Mouse (Mus musculus): ENCODE measurements around the gene Ano4. TPM values are rescaled to one million over a fixed set of nuclear protein-coding genes. Genes with fewer than 3 reads are reported as not detected.

The Ano4 gene
- polyA plus RNA-seq, 1 experiment from 2014 or later: 1.5 TPM

GRCm38 (mm10) chr10:89154797-89155465 is 189.6 kb downstream of the Ano4 start:
- no peak for DNase-seq (ENCODE audit: low spot score)
- Histone ChIP-seq H3K36me3 (ENCODE audit: control insufficient read depth, insufficient read depth, low read length) (no peaks in the 10 kb centered on the region), H3K9ac (ENCODE audit: low read depth, low read length) (no peak overlapping the region), H3K27ac (ENCODE audit: low read depth, low read length) (no peak overlapping the region), H3K4me3 (ENCODE audit: low read depth, low read length) (no peak overlapping the region), H3K9me3 (ENCODE audit: control insufficient read depth, low read length) (no peaks in the 10 kb centered on the region), H3K4me1 (replicated peaks; ENCODE audit: control insufficient read depth, insufficient read depth, low read length) (no peaks in the 10 kb centered on the region), H3K27me3 (replicated peaks; ENCODE audit: control insufficient read depth, insufficient read depth, low read length) (no peaks in the 10 kb centered on the region), H3K4me2 (no peak overlapping the region)
- ATAC-seq (replicated peaks; ENCODE audit: low FRiP score): no peak
- WGBS: 66% methylated on average over 2 of the region's 2 CpGs

GRCm38 (mm10) chr10:89149166-89149565 is 195.4 kb downstream of the Ano4 start:
- Histone ChIP-seq H3K27me3 (replicated peaks; ENCODE audit: control insufficient read depth, insufficient read depth, low read length) (no peaks in the 10 kb centered on the region), H3K4me3 (ENCODE audit: low read depth, low read length) (no peak overlapping the region), H3K4me1 (replicated peaks; ENCODE audit: control insufficient read depth, insufficient read depth, low read length) (no peaks in the 10 kb centered on the region), H3K4me2 (no peak overlapping the region), H3K9me3 (ENCODE audit: control insufficient read depth, low read length) (no peaks in the 10 kb centered on the region), H3K9ac (ENCODE audit: low read depth, low read length) (no peak overlapping the region), H3K36me3 (ENCODE audit: control insufficient read depth, insufficient read depth, low read length) (no peaks in the 10 kb centered on the region), H3K27ac (ENCODE audit: low read depth, low read length) (no peak overlapping the region)
- no peak for ATAC-seq (replicated peaks; ENCODE audit: low FRiP score)
- 72% methylated on average over 11 of the region's 11 CpGs for WGBS
- DNase-seq (ENCODE audit: low spot score): no peak

GRCm38 (mm10) chr10:89121391-89121790 is 223.2 kb downstream of the Ano4 start:
- Histone ChIP-seq H3K27ac (ENCODE audit: low read depth, low read length) (no peak overlapping the region), H3K9me3 (ENCODE audit: control insufficient read depth, low read length) (no peaks in the 10 kb centered on the region), H3K4me3 (ENCODE audit: low read depth, low read length) (no peak overlapping the region), H3K36me3 (ENCODE audit: control insufficient read depth, insufficient read depth, low read length) (no peaks in the 10 kb centered on the region), H3K27me3 (replicated peaks; ENCODE audit: control insufficient read depth, insufficient read depth, low read length) (no peaks in the 10 kb centered on the region), H3K4me1 (replicated peaks; ENCODE audit: control insufficient read depth, insufficient read depth, low read length) (no peaks in the 10 kb centered on the region), H3K9ac (ENCODE audit: low read depth, low read length) (no peak overlapping the region), H3K4me2 (no peak overlapping the region)
- WGBS: 53% methylated on average over 6 of the region's 6 CpGs
- DNase-seq (ENCODE audit: low spot score) (no peak), ATAC-seq (replicated peaks; ENCODE audit: low FRiP score) (no peak)

- no peak overlapping the region for H3K27ac ChIP-seq (ENCODE audit: low read depth, low read length)
- H3K4me1 ChIP-seq (replicated peaks; ENCODE audit: control insufficient read depth, insufficient read depth, low read length): no peaks in the 10 kb centered on the region
- H3K4me3 ChIP-seq (ENCODE audit: low read depth, low read length): no peak overlapping the region
- WGBS: 80% methylated on average over 6 of the region's 6 CpGs
- H3K9ac ChIP-seq (ENCODE audit: low read depth, low read length): no peak overlapping the region
- no peaks in the 10 kb centered on the region for H3K27me3 ChIP-seq (replicated peaks; ENCODE audit: control insufficient read depth, insufficient read depth, low read length)
- no peak for DNase-seq (ENCODE audit: low spot score)
- ATAC-seq (replicated peaks; ENCODE audit: low FRiP score): no peak
- H3K4me2 ChIP-seq: no peak overlapping the region
- no peaks in the 10 kb centered on the region for H3K36me3 ChIP-seq (ENCODE audit: control insufficient read depth, insufficient read depth, low read length)
- H3K9me3 ChIP-seq (ENCODE audit: control insufficient read depth, low read length): no peaks in the 10 kb centered on the region
Measured at GRCm38 (mm10) chr10:89114381-89114780, 230.2 kb downstream of the Ano4 start.

- Histone ChIP-seq H3K27me3 (replicated peaks; ENCODE audit: control insufficient read depth, insufficient read depth, low read length) (no peaks in the 10 kb centered on the region), H3K9ac (ENCODE audit: low read depth, low read length) (no peak overlapping the region), H3K4me2 (no peak overlapping the region), H3K36me3 (ENCODE audit: control insufficient read depth, insufficient read depth, low read length) (no peaks in the 10 kb centered on the region), H3K4me1 (replicated peaks; ENCODE audit: control insufficient read depth, insufficient read depth, low read length) (no peaks in the 10 kb centered on the region), H3K4me3 (ENCODE audit: low read depth, low read length) (no peak overlapping the region), H3K9me3 (ENCODE audit: control insufficient read depth, low read length) (no peaks in the 10 kb centered on the region), H3K27ac (ENCODE audit: low read depth, low read length) (no peak overlapping the region)
- 78% methylated on average over 2 of the region's 2 CpGs for WGBS
- no peak for ATAC-seq (replicated peaks; ENCODE audit: low FRiP score)
- DNase-seq (ENCODE audit: low spot score): no peak
Measured at GRCm38 (mm10) chr10:89111466-89111865, 233.1 kb downstream of the Ano4 start.

GRCm38 (mm10) chr10:89110917-89111316 is 233.6 kb downstream of the Ano4 start:
- H3K27me3 ChIP-seq (replicated peaks; ENCODE audit: control insufficient read depth, insufficient read depth, low read length): no peaks in the 10 kb centered on the region
- no peak for DNase-seq (ENCODE audit: low spot score)
- no peak overlapping the region for H3K4me2 ChIP-seq
- no peak for ATAC-seq (replicated peaks; ENCODE audit: low FRiP score)
- H3K9ac ChIP-seq (ENCODE audit: low read depth, low read length): no peak overlapping the region
- no peak overlapping the region for H3K27ac ChIP-seq (ENCODE audit: low read depth, low read length)
- no peaks in the 10 kb centered on the region for H3K36me3 ChIP-seq (ENCODE audit: control insufficient read depth, insufficient read depth, low read length)
- H3K9me3 ChIP-seq (ENCODE audit: control insufficient read depth, low read length): no peaks in the 10 kb centered on the region
- H3K4me3 ChIP-seq (ENCODE audit: low read depth, low read length): no peak overlapping the region
- WGBS: 80% methylated on average over 1 of the region's 1 CpGs
- no peaks in the 10 kb centered on the region for H3K4me1 ChIP-seq (replicated peaks; ENCODE audit: control insufficient read depth, insufficient read depth, low read length)

- 69% methylated on average over 2 of the region's 2 CpGs for WGBS
- no peaks in the 10 kb centered on the region for H3K9me3 ChIP-seq (ENCODE audit: control insufficient read depth, low read length)
- no peak overlapping the region for H3K4me3 ChIP-seq (ENCODE audit: low read depth, low read length)
- no peaks in the 10 kb centered on the region for H3K36me3 ChIP-seq (ENCODE audit: control insufficient read depth, insufficient read depth, low read length)
- H3K27me3 ChIP-seq (replicated peaks; ENCODE audit: control insufficient read depth, insufficient read depth, low read length): no peaks in the 10 kb centered on the region
- no peaks in the 10 kb centered on the region for H3K4me1 ChIP-seq (replicated peaks; ENCODE audit: control insufficient read depth, insufficient read depth, low read length)
- H3K27ac ChIP-seq (ENCODE audit: low read depth, low read length): no peak overlapping the region
- DNase-seq (ENCODE audit: low spot score) (no peak), ATAC-seq (replicated peaks; ENCODE audit: low FRiP score) (no peak)
- no peak overlapping the region for H3K4me2 ChIP-seq
- H3K9ac ChIP-seq (ENCODE audit: low read depth, low read length): no peak overlapping the region
Measured at GRCm38 (mm10) chr10:89103594-89103993, 241.0 kb downstream of the Ano4 start.

- H3K9me3 ChIP-seq (ENCODE audit: control insufficient read depth, low read length): no peaks in the 10 kb centered on the region
- H3K4me3 ChIP-seq (ENCODE audit: low read depth, low read length): no peak overlapping the region
- ATAC-seq (replicated peaks; ENCODE audit: low FRiP score): no peak
- DNase-seq (ENCODE audit: low spot score): no peak
- H3K4me1 ChIP-seq (replicated peaks; ENCODE audit: control insufficient read depth, insufficient read depth, low read length): no peaks in the 10 kb centered on the region
- WGBS: 62% methylated on average over 7 of the region's 7 CpGs
- H3K36me3 ChIP-seq (ENCODE audit: control insufficient read depth, insufficient read depth, low read length): no peaks in the 10 kb centered on the region
- no peak overlapping the region for H3K4me2 ChIP-seq
- H3K27ac ChIP-seq (ENCODE audit: low read depth, low read length): no peak overlapping the region
- no peaks in the 10 kb centered on the region for H3K27me3 ChIP-seq (replicated peaks; ENCODE audit: control insufficient read depth, insufficient read depth, low read length)
- no peak overlapping the region for H3K9ac ChIP-seq (ENCODE audit: low read depth, low read length)
Measured at GRCm38 (mm10) chr10:89102025-89102424, 242.5 kb downstream of the Ano4 start.

- WGBS: 70% methylated on average over 4 of the region's 4 CpGs
- H3K4me3 ChIP-seq (ENCODE audit: low read depth, low read length): no peak overlapping the region
- H3K9ac ChIP-seq (ENCODE audit: low read depth, low read length): no peak overlapping the region
- no peaks in the 10 kb centered on the region for H3K9me3 ChIP-seq (ENCODE audit: control insufficient read depth, low read length)
- H3K4me1 ChIP-seq (replicated peaks; ENCODE audit: control insufficient read depth, insufficient read depth, low read length): no peaks in the 10 kb centered on the region
- H3K4me2 ChIP-seq: no peak overlapping the region
- no peak overlapping the region for H3K27ac ChIP-seq (ENCODE audit: low read depth, low read length)
- ATAC-seq (replicated peaks; ENCODE audit: low FRiP score): no peak
- H3K27me3 ChIP-seq (replicated peaks; ENCODE audit: control insufficient read depth, insufficient read depth, low read length): no peaks in the 10 kb centered on the region
- H3K36me3 ChIP-seq (ENCODE audit: control insufficient read depth, insufficient read depth, low read length): no peaks in the 10 kb centered on the region
- DNase-seq (ENCODE audit: low spot score): no peak
Measured at GRCm38 (mm10) chr10:89098183-89098582, 246.4 kb downstream of the Ano4 start.
